Mouse (Mus musculus) kidney, embryonic 14.5 days (tissue): ENCODE results near the gene Slc7a11. TPM values are rescaled to one million over a fixed set of nuclear protein-coding genes. Genes with fewer than 3 reads are reported as not detected.
A peak's percentile ranks its signal among the peaks of the same experiment; 100 is the strongest.
"Not testable (repeated sequence)": the region's sequence is repeated elsewhere in the genome, so short reads cannot be mapped to it uniquely, and the experiment has no call there.

ENCODE experiments used
- ATAC-seq: fragments of 200-750 bp; cut with Nextera tagmentation; 2 replicates; pipeline ENCODE4 v1.8.0; 2017; ENCODE audit warnings: moderate number of reproducible peaks, mild to moderate bottlenecking, moderate TSS enrichment, moderate library complexity; ENCODE audit not compliant: low FRiP score, low TSS enrichment
- H3K27ac ChIP-seq: fragments of 300-500 bp; sonication (generic); 2 replicates; pipeline ENCODE4 v1.5.1; 2014; ENCODE audit warnings: low read depth, mild to moderate bottlenecking, low read length, moderate library complexity, mixed read lengths
- H3K27me3 ChIP-seq: fragments of 300-500 bp; sonication (generic); 2 replicates; pipeline ENCODE4 v1.6.1; 2014; ENCODE audit warnings: mild to moderate bottlenecking, low read length; ENCODE audit not compliant: control insufficient read depth, insufficient read depth
- H3K36me3 ChIP-seq: fragments of 300-500 bp; sonication (generic); 2 replicates; pipeline ENCODE4 v1.6.1; 2014; ENCODE audit warnings: low read length, mixed read lengths; ENCODE audit not compliant: control insufficient read depth, insufficient read depth
- H3K4me1 ChIP-seq: fragments of 300-500 bp; sonication (generic); 2 replicates; pipeline ENCODE4 v1.6.1; 2014; ENCODE audit warnings: low read length, mixed read lengths; ENCODE audit not compliant: control insufficient read depth, insufficient read depth
- H3K4me2 ChIP-seq: fragments of 300-500 bp; sonication (generic); replicated peaks from 2 replicates; pipeline ENCODE4 v1.6.1; 2014; ENCODE audit warnings: low read depth, mild to moderate bottlenecking, low read length
- H3K4me3 ChIP-seq: fragments of 300-500 bp; sonication (generic); 2 replicates; pipeline ENCODE4 v1.5.1; 2014; ENCODE audit warnings: mild to moderate bottlenecking, low read length
- H3K9ac ChIP-seq: fragments of 300-500 bp; sonication (generic); 2 replicates; pipeline ENCODE4 v1.6.1; 2014; ENCODE audit warnings: low read depth, mild to moderate bottlenecking, low read length, moderate library complexity
- H3K9me3 ChIP-seq: fragments of 300-500 bp; sonication (generic); 2 replicates; pipeline ENCODE4 v1.6.1; 2016; ENCODE audit warnings: low read length; ENCODE audit not compliant: control insufficient read depth
- WGBS: fragments of 180-500 bp; shearing (Covaris S2); extraction: QIAGEN DNeasy Blood & Tissue Kit; methylation state at CpG from one replicate; pipeline ENCODE4 v1.1.7; 2014; 5-methylcytosine and 5-hydroxymethylcytosine counted together
- polyA plus RNA-seq: library from polyadenylated mRNA; unstranded; fragments of >200 nt; fragmentation: Nextera tagmentation; extraction: Ambion mirVana; gene quantifications from 2 replicates; pipeline ENCODE4 v1.2.1, GENCODE M21; 2014

Gene Slc7a11
- polyA plus RNA-seq, 1 experiment from 2014 or later, result 0.58 TPM

DNA sequence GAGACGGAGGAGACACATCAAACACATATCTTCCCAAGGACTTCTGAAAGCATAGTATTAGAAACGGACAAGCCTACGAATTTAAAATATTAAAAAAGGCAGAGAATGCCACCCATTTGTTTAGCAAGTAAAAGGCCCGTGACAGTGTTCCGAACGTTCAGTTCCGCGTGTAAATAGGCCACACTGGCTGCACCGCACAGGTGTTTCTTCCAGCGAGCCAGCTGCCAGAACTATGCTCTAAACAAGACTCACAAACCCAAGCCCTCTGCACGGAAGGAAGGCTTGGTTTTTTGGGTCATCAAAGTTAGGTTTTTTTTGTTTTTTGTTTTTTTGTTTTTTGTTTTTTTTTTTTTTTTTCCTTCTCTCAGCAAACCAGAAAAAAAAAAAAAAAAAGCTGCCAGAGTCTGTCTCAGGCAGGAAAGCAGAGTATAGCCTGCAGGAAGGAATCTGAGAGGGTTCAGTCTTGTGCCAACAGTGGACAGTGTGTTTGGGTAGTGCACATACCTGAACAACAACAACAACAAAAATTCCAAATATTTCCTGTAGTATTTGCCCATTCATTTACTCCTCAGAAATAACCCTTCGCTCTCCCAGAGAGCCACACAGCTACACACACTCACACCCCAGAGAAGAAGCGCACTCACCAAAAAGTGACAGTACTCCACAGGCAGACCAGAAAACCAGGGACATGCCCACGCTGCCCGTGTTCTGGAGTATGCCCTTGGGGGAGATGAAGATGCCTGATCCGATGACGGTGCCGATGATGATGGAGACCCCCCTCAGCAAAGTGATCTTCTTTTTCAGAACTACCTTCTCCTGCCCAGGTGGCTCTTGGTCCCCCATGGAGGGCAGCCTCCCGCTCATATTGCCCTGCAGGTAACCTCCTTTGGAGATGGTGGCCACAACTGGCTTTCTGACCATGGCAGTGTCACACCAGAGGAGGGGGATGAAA is 797 bp downstream of the Slc7a11 start:
- peak; percentile 70; the same call in 1 of the 2 replicates for ATAC-seq
- H3K27me3 ChIP-seq, result no peaks in the 10 kb centered on the region
- H3K9me3 ChIP-seq, result no peaks in the 10 kb centered on the region
- H3K27ac ChIP-seq, result no peak overlapping the region
- peak overlapping the region; percentile 62 for H3K4me2 ChIP-seq
- H3K4me1 ChIP-seq, result no peaks in the 10 kb centered on the region
- no peak overlapping the region for H3K9ac ChIP-seq
- H3K36me3 ChIP-seq, result no peaks in the 10 kb centered on the region
- WGBS, result 75% methylated on average over 19 of the region's 19 CpGs
- peak overlapping the region; percentile 31; the same call in 1 of the 2 replicates for H3K4me3 ChIP-seq

DNA sequence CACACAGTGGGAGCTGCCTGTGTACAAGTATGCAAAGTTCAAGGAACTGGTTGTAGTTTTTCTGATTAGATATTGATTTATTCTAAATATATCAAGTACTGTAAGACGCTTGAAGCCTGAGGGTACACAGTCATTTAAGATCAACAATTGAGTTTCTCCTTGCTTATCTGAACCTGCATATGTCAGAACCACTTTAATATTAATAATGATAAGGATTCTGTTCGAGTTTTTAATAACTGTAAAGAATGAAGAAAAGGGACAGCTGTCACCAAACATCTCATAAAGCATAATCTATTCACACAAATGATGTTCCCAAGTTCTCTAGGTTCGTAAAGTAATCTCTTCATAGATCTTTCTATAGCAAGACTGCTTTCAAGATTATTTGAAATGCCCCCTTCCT is 2.1 kb downstream of the Slc7a11 start:
- Histone ChIP-seq H3K4me1 (no peaks in the 10 kb centered on the region), H3K27ac (no peak overlapping the region), H3K4me2 (no peak overlapping the region), H3K4me3 (no peak overlapping the region), H3K27me3 (no peaks in the 10 kb centered on the region), H3K9me3 (no peaks in the 10 kb centered on the region), H3K9ac (no peak overlapping the region), H3K36me3 (no peaks in the 10 kb centered on the region)
- whole genome bisulfite sequencing, result 85% methylated on average over 3 of the region's 3 CpGs
- ATAC-seq, result no peak

GRCm38 (mm10) chr3:50440409-50440808 is 3.0 kb downstream of the Slc7a11 start:
- 59% methylated on average over 2 of the region's 2 CpGs for WGBS
- Histone ChIP-seq H3K4me1 (no peaks in the 10 kb centered on the region), H3K36me3 (no peaks in the 10 kb centered on the region), H3K27ac (no peak overlapping the region), H3K9ac (no peak overlapping the region), H3K9me3 (no peaks in the 10 kb centered on the region), H3K27me3 (no peaks in the 10 kb centered on the region), H3K4me3 (no peak overlapping the region), H3K4me2 (no peak overlapping the region)
- ATAC-seq, result no peak

DNA sequence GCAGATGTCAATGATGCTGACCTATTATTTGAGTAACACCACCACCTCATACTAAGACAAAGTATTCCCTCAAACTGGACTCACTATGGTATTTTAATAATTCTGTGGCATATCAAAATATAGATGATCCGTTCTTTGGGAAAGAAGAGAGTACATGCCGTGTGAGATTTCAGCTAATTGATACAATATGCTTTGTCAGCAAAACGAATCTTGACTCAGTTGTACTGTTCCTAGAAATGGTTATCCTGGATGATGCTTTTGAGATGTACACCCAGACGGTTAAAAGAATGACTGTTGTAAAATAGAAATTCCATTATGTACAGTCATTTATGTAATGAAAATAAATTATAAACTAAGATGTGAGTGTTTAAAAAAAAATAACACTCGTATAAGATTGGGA is 4.0 kb downstream of the Slc7a11 start:
- Histone ChIP-seq H3K4me3 (no peak overlapping the region), H3K27ac (no peak overlapping the region), H3K36me3 (no peaks in the 10 kb centered on the region), H3K4me2 (no peak overlapping the region), H3K27me3 (no peaks in the 10 kb centered on the region), H3K9me3 (no peaks in the 10 kb centered on the region), H3K9ac (no peak overlapping the region), H3K4me1 (no peaks in the 10 kb centered on the region)
- 90% methylated on average over 5 of the region's 5 CpGs for WGBS
- no peak for ATAC-seq

- no peaks in the 10 kb centered on the region for H3K9me3 ChIP-seq
- ATAC-seq, result no peak
- H3K9ac ChIP-seq, result no peak overlapping the region
- no peak overlapping the region for H3K4me2 ChIP-seq
- H3K27ac ChIP-seq, result no peak overlapping the region
- H3K36me3 ChIP-seq, result no peaks in the 10 kb centered on the region
- 81% methylated on average over 4 of the region's 4 CpGs for WGBS
- no peaks in the 10 kb centered on the region for H3K4me1 ChIP-seq
- no peak overlapping the region for H3K4me3 ChIP-seq
- H3K27me3 ChIP-seq, result no peaks in the 10 kb centered on the region
These were observed 4.7 kb downstream of the Slc7a11 start for GRCm38 (mm10) chr3:50438520-50439253.

- not testable (repeated sequence) for H3K9me3 ChIP-seq, H3K4me1 ChIP-seq, H3K36me3 ChIP-seq, H3K9ac ChIP-seq, H3K27ac ChIP-seq, H3K4me3 ChIP-seq, ATAC-seq, H3K27me3 ChIP-seq, H3K4me2 ChIP-seq
- 47% methylated on average over 2 of the region's 2 CpGs for WGBS
These were observed 5.3 kb downstream of the Slc7a11 start for GRCm38 (mm10) chr3:50438081-50438480.

GRCm38 (mm10) chr3:50436409-50436808 is 7.0 kb downstream of the Slc7a11 start:
- not testable (repeated sequence) for ATAC-seq, H3K9ac ChIP-seq, H3K36me3 ChIP-seq, H3K4me3 ChIP-seq, H3K4me1 ChIP-seq, H3K27ac ChIP-seq, H3K9me3 ChIP-seq, H3K4me2 ChIP-seq, H3K27me3 ChIP-seq
- WGBS, result 95% methylated on average over 2 of the region's 2 CpGs

GRCm38 (mm10) chr3:50433831-50434230 is 9.6 kb downstream of the Slc7a11 start:
- H3K4me2 ChIP-seq, result no peak overlapping the region
- no peaks in the 10 kb centered on the region for H3K36me3 ChIP-seq
- H3K9me3 ChIP-seq, result no peaks in the 10 kb centered on the region
- H3K27ac ChIP-seq, result no peak overlapping the region
- ATAC-seq, result no peak
- no peak overlapping the region for H3K9ac ChIP-seq
- no peak overlapping the region for H3K4me3 ChIP-seq
- H3K27me3 ChIP-seq, result no peaks in the 10 kb centered on the region
- WGBS, result 54% methylated on average over 4 of the region's 4 CpGs
- H3K4me1 ChIP-seq, result no peaks in the 10 kb centered on the region

DNA sequence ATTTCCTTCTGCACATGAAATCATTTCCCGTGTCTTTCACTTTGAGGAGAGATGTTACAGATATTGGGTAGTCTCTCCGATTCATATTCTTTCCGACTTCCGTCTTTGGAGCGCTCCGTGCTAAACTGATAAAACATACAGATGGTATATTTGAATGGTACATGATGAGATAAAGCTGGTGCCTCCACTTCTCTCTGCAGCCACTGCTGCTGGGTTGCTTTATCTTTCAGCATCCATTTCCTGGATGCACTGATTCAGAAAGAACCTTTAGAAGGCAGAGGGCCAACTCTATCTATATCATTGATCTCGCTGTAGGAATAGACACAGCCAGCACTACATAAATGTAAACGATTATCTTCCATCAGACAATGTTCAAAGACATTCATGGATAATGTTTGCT is 12.6 kb downstream of the Slc7a11 start:
- H3K9me3 ChIP-seq, result no peaks in the 10 kb centered on the region
- no peak overlapping the region for H3K4me2 ChIP-seq
- no peaks in the 10 kb centered on the region for H3K36me3 ChIP-seq
- ATAC-seq, result no peak
- H3K4me3 ChIP-seq, result no peak overlapping the region
- no peaks in the 10 kb centered on the region for H3K27me3 ChIP-seq
- no peak overlapping the region for H3K27ac ChIP-seq
- 89% methylated on average over 8 of the region's 8 CpGs for WGBS
- no peak overlapping the region for H3K9ac ChIP-seq
- no peaks in the 10 kb centered on the region for H3K4me1 ChIP-seq
